Mouse (Mus musculus): ENCODE measurements around the gene Cluh.

GRCm38 (mm10) chr11:74602286-74602685, 47.0 kb upstream of the Cluh start:
- TF ChIP-seq ZNF384 (IDR thresholded peaks at IDR 0.05; ENCODE audit: low read depth, low read length) (no peak), MAFK (IDR thresholded peaks at IDR 0.05; ENCODE audit: insufficient read depth, low read depth, low read length) (no peak), HCFC1 (IDR thresholded peaks at IDR 0.05; ENCODE audit: borderline replicate concordance, insufficient read depth, low read length) (no peak), CHD2 (IDR thresholded peaks at IDR 0.05; ENCODE audit: low read depth, low read length) (no peak), ZC3H11A (IDR thresholded peaks at IDR 0.05; ENCODE audit: borderline replicate concordance, low read depth, low read length) (no peak)
